Mouse (Mus musculus): Measurements from ENCODE around the gene Stt3b. TPM values are rescaled to one million over a fixed set of nuclear protein-coding genes. Genes with fewer than 3 reads are reported as not detected.
"Not testable (repeated sequence)": the region's sequence is repeated elsewhere in the genome, so short reads cannot be mapped to it uniquely, and the experiment has no call there.

Gene Stt3b
- polyA plus RNA-seq, 1 experiment, result 270 TPM

- Histone ChIP-seq H3K4me3 (ENCODE audit: control insufficient read depth, low read depth, low read length) (no peak overlapping the region), H3K36me3 (ENCODE audit: control insufficient read depth, insufficient read depth, low read length) (no peaks in the 10 kb centered on the region), H3K27me3 (ENCODE audit: control insufficient read depth, insufficient read depth, low read length) (no peaks in the 10 kb centered on the region), H3K4me1 (ENCODE audit: control insufficient read depth, insufficient read depth, low read length) (no peaks in the 10 kb centered on the region), H3K27ac (ENCODE audit: control insufficient read depth, insufficient read depth, low read depth, low read length) (no peak overlapping the region)
- TF ChIP-seq POLR2A (IDR thresholded peaks at IDR 0.05; ENCODE audit: control insufficient read depth, low read depth, low read length) (no peak), CTCF (IDR thresholded peaks at IDR 0.05; ENCODE audit: control insufficient read depth, insufficient read depth, insufficient replicate concordance, low read depth, low read length) (no peak)
Measured at GRCm38 (mm10) chr9:115293920-115294594, 16.2 kb downstream of the Stt3b start.

DNA sequence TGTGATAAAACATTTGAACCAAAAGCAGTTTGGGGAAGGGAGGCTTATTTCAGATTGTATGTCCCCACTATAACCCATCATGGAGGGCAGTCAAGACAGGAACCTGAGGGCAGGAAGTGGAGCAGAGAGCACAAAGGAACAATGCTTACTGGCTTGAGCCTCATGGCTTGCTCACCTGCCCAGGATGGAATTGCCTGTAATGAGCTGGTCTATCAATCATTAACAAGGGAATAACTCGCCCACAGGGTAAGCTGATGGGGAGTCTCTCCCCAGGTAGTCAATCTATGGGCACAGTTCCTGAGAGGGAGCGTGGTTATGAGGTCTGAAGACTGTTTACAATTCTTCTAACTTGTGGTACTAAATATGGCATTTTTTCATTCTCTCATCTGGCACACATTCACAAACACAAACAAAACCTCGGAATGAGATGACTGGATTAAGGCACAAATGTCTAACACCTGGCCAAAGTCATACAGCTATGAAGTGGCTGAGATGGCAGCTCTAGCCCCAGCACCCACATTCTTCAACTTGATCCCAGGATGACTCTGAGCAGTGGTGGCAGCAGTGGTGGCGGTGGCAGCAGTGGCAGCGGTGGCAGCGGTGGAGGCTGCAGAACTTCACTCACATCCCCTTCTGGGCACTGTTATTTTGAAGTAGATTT, 22.3 kb downstream of the Stt3b start:
- no peaks in the 10 kb centered on the region for H3K4me1 ChIP-seq (ENCODE audit: control insufficient read depth, insufficient read depth, low read length)
- H3K27me3 ChIP-seq (ENCODE audit: control insufficient read depth, insufficient read depth, low read length), result no peaks in the 10 kb centered on the region
- H3K4me3 ChIP-seq (ENCODE audit: control insufficient read depth, low read depth, low read length), result no peak overlapping the region
- no peak overlapping the region for H3K27ac ChIP-seq (ENCODE audit: control insufficient read depth, insufficient read depth, low read depth, low read length)
- H3K36me3 ChIP-seq (ENCODE audit: control insufficient read depth, insufficient read depth, low read length), result no peaks in the 10 kb centered on the region
- TF ChIP-seq POLR2A (IDR thresholded peaks at IDR 0.05; ENCODE audit: control insufficient read depth, low read depth, low read length), result no peak
- TF ChIP-seq CTCF (IDR thresholded peaks at IDR 0.05; ENCODE audit: control insufficient read depth, insufficient read depth, insufficient replicate concordance, low read depth, low read length), result no peak

- H3K4me3 ChIP-seq (ENCODE audit: control insufficient read depth, low read depth, low read length), result no peak overlapping the region
- no peaks in the 10 kb centered on the region for H3K27me3 ChIP-seq (ENCODE audit: control insufficient read depth, insufficient read depth, low read length)
- TF ChIP-seq CTCF (IDR thresholded peaks at IDR 0.05; ENCODE audit: control insufficient read depth, insufficient read depth, insufficient replicate concordance, low read depth, low read length), result no peak
- TF ChIP-seq POLR2A (IDR thresholded peaks at IDR 0.05; ENCODE audit: control insufficient read depth, low read depth, low read length), result no peak
- H3K36me3 ChIP-seq (ENCODE audit: control insufficient read depth, insufficient read depth, low read length), result no peaks in the 10 kb centered on the region; the same call in 1 of the 2 replicates
- no peak overlapping the region for H3K27ac ChIP-seq (ENCODE audit: control insufficient read depth, insufficient read depth, low read depth, low read length)
- H3K4me1 ChIP-seq (ENCODE audit: control insufficient read depth, insufficient read depth, low read length), result no peaks in the 10 kb centered on the region
Measured at GRCm38 (mm10) chr9:115284385-115284784, 25.8 kb downstream of the Stt3b start.

DNA sequence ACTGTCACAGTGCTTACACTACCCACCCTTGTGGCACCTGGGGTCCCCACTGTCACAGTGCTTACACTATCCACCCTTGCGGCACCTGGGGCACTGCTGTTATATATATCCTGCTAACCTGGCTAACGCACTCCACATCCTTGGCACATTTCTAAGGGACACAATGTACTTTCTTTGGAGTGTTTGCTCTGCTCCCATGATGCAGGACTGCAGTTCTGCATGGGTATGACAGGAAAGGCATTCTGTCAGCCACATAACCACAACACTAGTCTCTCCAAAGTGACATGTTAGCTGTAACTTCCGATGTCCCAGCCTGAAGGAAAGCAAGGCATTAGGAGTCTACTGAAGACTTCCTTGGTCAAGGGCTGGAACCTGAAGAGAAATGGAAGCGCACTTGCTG, 26.8 kb downstream of the Stt3b start:
- H3K4me1 ChIP-seq (ENCODE audit: control insufficient read depth, insufficient read depth, low read length), result no peaks in the 10 kb centered on the region
- TF ChIP-seq POLR2A (IDR thresholded peaks at IDR 0.05; ENCODE audit: control insufficient read depth, low read depth, low read length) (no peak), CTCF (IDR thresholded peaks at IDR 0.05; ENCODE audit: control insufficient read depth, insufficient read depth, insufficient replicate concordance, low read depth, low read length) (no peak)
- no peaks in the 10 kb centered on the region; the same call in 1 of the 2 replicates for H3K36me3 ChIP-seq (ENCODE audit: control insufficient read depth, insufficient read depth, low read length)
- no peak overlapping the region for H3K4me3 ChIP-seq (ENCODE audit: control insufficient read depth, low read depth, low read length)
- H3K27ac ChIP-seq (ENCODE audit: control insufficient read depth, insufficient read depth, low read depth, low read length), result no peak overlapping the region
- no peaks in the 10 kb centered on the region for H3K27me3 ChIP-seq (ENCODE audit: control insufficient read depth, insufficient read depth, low read length)

DNA sequence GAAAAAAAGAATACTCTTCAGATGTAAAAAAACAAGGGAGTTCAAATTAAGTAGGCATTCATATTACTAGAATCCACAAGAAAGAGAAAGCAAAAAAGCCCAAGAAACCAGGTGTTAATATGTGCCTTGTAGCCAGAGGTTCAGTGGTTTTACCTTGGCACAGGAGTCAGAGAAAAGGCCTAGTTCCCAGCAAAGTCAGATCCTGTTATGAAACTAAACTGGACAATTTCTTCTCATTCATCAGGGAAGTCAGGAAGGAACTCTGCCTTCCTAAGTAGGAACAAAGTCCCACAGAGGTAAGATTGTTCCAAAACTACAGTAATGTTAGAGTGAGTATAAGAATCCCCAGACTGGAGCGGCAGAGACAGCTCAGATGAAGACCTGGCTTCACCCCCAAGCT, 31.6 kb downstream of the Stt3b start:
- no peaks in the 10 kb centered on the region; the same call in 1 of the 2 replicates for H3K36me3 ChIP-seq (ENCODE audit: control insufficient read depth, insufficient read depth, low read length)
- TF ChIP-seq POLR2A (IDR thresholded peaks at IDR 0.05; ENCODE audit: control insufficient read depth, low read depth, low read length), result no peak
- no peaks in the 10 kb centered on the region for H3K27me3 ChIP-seq (ENCODE audit: control insufficient read depth, insufficient read depth, low read length)
- no peak overlapping the region for H3K4me3 ChIP-seq (ENCODE audit: control insufficient read depth, low read depth, low read length)
- no peaks in the 10 kb centered on the region for H3K4me1 ChIP-seq (ENCODE audit: control insufficient read depth, insufficient read depth, low read length)
- no peak overlapping the region for H3K27ac ChIP-seq (ENCODE audit: control insufficient read depth, insufficient read depth, low read depth, low read length)

DNA sequence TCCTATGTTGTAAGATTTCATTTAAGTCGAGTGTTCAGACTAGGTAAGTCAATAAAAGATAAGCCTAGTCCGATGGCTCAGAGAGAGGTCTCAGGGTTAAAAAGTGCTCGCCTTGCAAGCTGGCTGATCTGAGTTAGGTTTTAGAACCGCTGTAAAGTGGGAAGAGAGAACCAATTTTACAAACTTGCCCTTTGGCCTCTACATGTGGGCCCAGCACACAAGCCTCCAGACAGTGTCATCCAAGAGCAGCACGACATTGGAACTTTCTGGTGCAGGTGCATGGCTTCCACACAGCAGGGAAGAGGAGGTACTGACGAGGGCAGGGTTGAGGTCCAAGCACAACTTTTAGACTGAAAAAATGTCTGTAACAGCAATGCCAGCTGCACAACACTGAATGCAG, 35.4 kb downstream of the Stt3b start:
- TF ChIP-seq CTCF (IDR thresholded peaks at IDR 0.05; ENCODE audit: control insufficient read depth, insufficient read depth, insufficient replicate concordance, low read depth, low read length), result no peak
- TF ChIP-seq POLR2A (IDR thresholded peaks at IDR 0.05; ENCODE audit: control insufficient read depth, low read depth, low read length), result no peak
- no peak overlapping the region for H3K4me3 ChIP-seq (ENCODE audit: control insufficient read depth, low read depth, low read length)
- H3K36me3 ChIP-seq (ENCODE audit: control insufficient read depth, insufficient read depth, low read length), result no peaks in the 10 kb centered on the region; the same call in 1 of the 2 replicates
- H3K27me3 ChIP-seq (ENCODE audit: control insufficient read depth, insufficient read depth, low read length), result no peaks in the 10 kb centered on the region
- H3K4me1 ChIP-seq (ENCODE audit: control insufficient read depth, insufficient read depth, low read length), result no peaks in the 10 kb centered on the region
- H3K27ac ChIP-seq (ENCODE audit: control insufficient read depth, insufficient read depth, low read depth, low read length), result no peak overlapping the region

GRCm38 (mm10) chr9:115273095-115273649, 37.0 kb downstream of the Stt3b start:
- no peak overlapping the region for H3K4me3 ChIP-seq (ENCODE audit: control insufficient read depth, low read depth, low read length)
- H3K27me3 ChIP-seq (ENCODE audit: control insufficient read depth, insufficient read depth, low read length), result no peaks in the 10 kb centered on the region
- no peaks in the 10 kb centered on the region for H3K36me3 ChIP-seq (ENCODE audit: control insufficient read depth, insufficient read depth, low read length)
- H3K27ac ChIP-seq (ENCODE audit: control insufficient read depth, insufficient read depth, low read depth, low read length), result no peak overlapping the region
- TF ChIP-seq POLR2A (IDR thresholded peaks at IDR 0.05; ENCODE audit: control insufficient read depth, low read depth, low read length), result no peak
- TF ChIP-seq CTCF (IDR thresholded peaks at IDR 0.05; ENCODE audit: control insufficient read depth, insufficient read depth, insufficient replicate concordance, low read depth, low read length), result no peak
- no peaks in the 10 kb centered on the region for H3K4me1 ChIP-seq (ENCODE audit: control insufficient read depth, insufficient read depth, low read length)

GRCm38 (mm10) chr9:115272451-115272850, 37.8 kb downstream of the Stt3b start:
- H3K4me3 ChIP-seq (ENCODE audit: control insufficient read depth, low read depth, low read length); H3K4me1 ChIP-seq (ENCODE audit: control insufficient read depth, insufficient read depth, low read length); H3K27me3 ChIP-seq (ENCODE audit: control insufficient read depth, insufficient read depth, low read length); H3K27ac ChIP-seq (ENCODE audit: control insufficient read depth, insufficient read depth, low read depth, low read length); H3K36me3 ChIP-seq (ENCODE audit: control insufficient read depth, insufficient read depth, low read length): not testable (repeated sequence)
